8 mouse cellular contexts compared by ENCODE assay signal in genomic region chr10:61068436-61069192, GRCm38 (mm10). TPM values are rescaled to one million over a fixed set of nuclear protein-coding genes. Genes with fewer than 3 reads are reported as not detected.
A peak's percentile ranks its signal among the peaks of the same experiment; 100 is the strongest.
DNase-seq lines count a peak whose midpoint lies in the region; ATAC-seq and TF ChIP-seq lines count a peak whose summit lies in the region.

No protein-coding gene starts in this region.

- no peaks in the 10 kb centered on the region for H3K36me3 ChIP-seq in kidney, adult 2 months (ENCODE audit: control insufficient read depth, insufficient read depth, low read length)
- no peaks in the 10 kb centered on the region for H3K36me3 ChIP-seq in limb, embryonic 12.5 days
- no peaks in the 10 kb centered on the region for H3K36me3 ChIP-seq in midbrain, embryonic 13.5 days
- H3K36me3 ChIP-seq in stomach, embryonic 15.5 days = no peaks in the 10 kb centered on the region

- DNase-seq in 3T3-L1 (ENCODE audit: low read depth, low spot score) = peak; percentile 80
- DNase-seq in R1 (ENCODE audit: low read depth, low spot score) = peak; percentile 92
- DNase-seq in kidney, adult 2 months = peak; percentile 60

- H3K27me3 ChIP-seq in kidney, adult 2 months (replicated peaks; ENCODE audit: control insufficient read depth, insufficient read depth, low read length) = no peaks in the 10 kb centered on the region
- no peaks in the 10 kb centered on the region for H3K27me3 ChIP-seq in limb, embryonic 12.5 days
- peaks cover 6% of the 10 kb centered on the region; the same call in 1 of the 2 replicates for H3K27me3 ChIP-seq in midbrain, embryonic 13.5 days
- no peaks in the 10 kb centered on the region for H3K27me3 ChIP-seq in stomach, embryonic 15.5 days (replicated peaks)

- no peak for TF ChIP-seq POLR2A in cortical plate, adult 2 months (IDR thresholded peaks at IDR 0.05; ENCODE audit: extremely low read depth, insufficient read depth, low read length)
- no peak for TF ChIP-seq POLR2A in kidney, adult 2 months (IDR thresholded peaks at IDR 0.05; ENCODE audit: low read depth, low read length)

- no peak overlapping the region for H3K9ac ChIP-seq in limb, embryonic 12.5 days (replicated peaks)
- H3K9ac ChIP-seq in midbrain, embryonic 13.5 days (replicated peaks) = no peak overlapping the region
- H3K9ac ChIP-seq in stomach, embryonic 15.5 days = no peak overlapping the region

- peak; percentile 78 for TF ChIP-seq CTCF in cortical plate, adult 2 months (IDR thresholded peaks at IDR 0.05; ENCODE audit: extremely low read depth, insufficient read depth, low read length)
- TF ChIP-seq CTCF in kidney, adult 2 months (conservative IDR thresholded peaks at IDR 0.05; ENCODE audit: insufficient read depth, insufficient read length, low read depth, low read length) = peak; percentile 88

- no peaks in the 10 kb centered on the region for H3K4me1 ChIP-seq in cortical plate, adult 2 months (ENCODE audit: control insufficient read depth, insufficient read depth, low read length)
- no peaks in the 10 kb centered on the region for H3K4me1 ChIP-seq in kidney, adult 2 months (ENCODE audit: control insufficient read depth, insufficient read depth, low read length)
- peaks cover 39% of the 10 kb centered on the region for H3K4me1 ChIP-seq in limb, embryonic 12.5 days (replicated peaks)
- H3K4me1 ChIP-seq in midbrain, embryonic 13.5 days (replicated peaks) = peaks cover 25% of the 10 kb centered on the region
- H3K4me1 ChIP-seq in stomach, embryonic 15.5 days = peaks cover 18% of the 10 kb centered on the region

- peak overlapping the region; percentile 23 for H3K4me2 ChIP-seq in limb, embryonic 12.5 days
- no peak overlapping the region for H3K4me2 ChIP-seq in midbrain, embryonic 13.5 days (replicated peaks)
- 0 out of 2 replicates have a peak overlapping the region, but pooled peaks have one; percentile 10 for H3K4me2 ChIP-seq in stomach, embryonic 15.5 days

- peak; percentile 57 for ATAC-seq in granulocyte monocyte progenitor cell, adult 5-6 weeks (replicated peaks; ENCODE audit: poor library complexity, severe bottlenecking)
- ATAC-seq in limb, embryonic 12.5 days (ENCODE audit: insufficient number of reproducible peaks, insufficient read depth, low FRiP score, low TSS enrichment, low read depth) = no peak
- peak; percentile 66 for ATAC-seq in midbrain, embryonic 13.5 days
- ATAC-seq in stomach, embryonic 15.5 days (ENCODE audit: insufficient read depth, low FRiP score, low read depth) = 0 out of 2 replicates have a peak, but pooled peaks have one; percentile 25

- no peak overlapping the region for H3K27ac ChIP-seq in cortical plate, adult 2 months (ENCODE audit: insufficient read depth, low read length)
- no peak overlapping the region for H3K27ac ChIP-seq in kidney, adult 2 months (ENCODE audit: insufficient read depth, low read depth, low read length)
- H3K27ac ChIP-seq in limb, embryonic 12.5 days = no peak overlapping the region
- no peak overlapping the region for H3K27ac ChIP-seq in midbrain, embryonic 13.5 days
- no peak overlapping the region for H3K27ac ChIP-seq in stomach, embryonic 15.5 days

- WGBS in kidney, adult 2 months = 18% methylated on average over 8 of the region's 8 CpGs
- 8% methylated on average over 8 of the region's 8 CpGs for WGBS in limb, embryonic 12.5 days
- WGBS in midbrain, embryonic 13.5 days = 5% methylated on average over 8 of the region's 8 CpGs
- WGBS in stomach, embryonic 15.5 days = 10% methylated on average over 8 of the region's 8 CpGs

- H3K4me3 ChIP-seq in cortical plate, adult 2 months (ENCODE audit: insufficient read depth, low read length) = no peak overlapping the region
- no peak overlapping the region for H3K4me3 ChIP-seq in kidney, adult 2 months (ENCODE audit: insufficient read depth, low read depth, low read length)
- no peak overlapping the region for H3K4me3 ChIP-seq in limb, embryonic 12.5 days (replicated peaks)
- H3K4me3 ChIP-seq in midbrain, embryonic 13.5 days (replicated peaks) = no peak overlapping the region
- no peak overlapping the region for H3K4me3 ChIP-seq in stomach, embryonic 15.5 days (replicated peaks)

- H3K9me3 ChIP-seq in limb, embryonic 12.5 days = no peaks in the 10 kb centered on the region
- no peaks in the 10 kb centered on the region for H3K9me3 ChIP-seq in midbrain, embryonic 13.5 days
- H3K9me3 ChIP-seq in stomach, embryonic 15.5 days = no peaks in the 10 kb centered on the region

RNA-seq across cellular contexts. Expression of gene Pcbd1, which starts 20.5 kb away (rescaled TPM):
- polyA plus RNA-seq in cortical plate, adult 2 months (2012; rRNA removed) = 10.1 TPM in 2 replicates
- total RNA-seq in granulocyte monocyte progenitor cell, adult 5-6 weeks (2014; fragmentation: Nextera tagmentation) = 7.9 and 18.7 TPM in 2 replicates
- total RNA-seq in granulocyte monocyte progenitor cell, adult 5-6 weeks (2017) = 6.1 and 7.7 TPM in 2 replicates
- 392 and 452 TPM in 2 replicates for polyA plus RNA-seq in kidney, adult 2 months (2012; rRNA removed)
- 17.1 and 17.5 TPM in 2 replicates for polyA plus RNA-seq in limb, embryonic 12.5 days (2016; fragmentation: Nextera tagmentation; extraction: Ambion mirVana)
- 31.8 and 32.6 TPM in 2 replicates for polyA plus RNA-seq in midbrain, embryonic 13.5 days (2015; fragmentation: Nextera tagmentation; extraction: Ambion mirVana)
- 152 and 183 TPM in 2 replicates for polyA plus RNA-seq in stomach, embryonic 15.5 days (2015; fragmentation: Nextera tagmentation; extraction: Ambion mirVana)
